Mouse (Mus musculus): ENCODE measurements around the gene Lta. TPM values are rescaled to one million over a fixed set of nuclear protein-coding genes. Genes with fewer than 3 reads are reported as not detected.
"Not testable (repeated sequence)": the region's sequence is repeated elsewhere in the genome, so short reads cannot be mapped to it uniquely, and the experiment has no call there.

Lta gene
- polyA plus RNA-seq, 1 experiment from 2014 or later: not detected

- DNase-seq (ENCODE audit: low spot score, missing footprints): no peak
- Histone ChIP-seq H3K36me3 (ENCODE audit: control insufficient read depth, insufficient read depth, low read length) (peaks cover 21% of the 10 kb centered on the region), H3K27ac (ENCODE audit: low read depth, low read length) (peak overlapping the region; percentile 94; the same call in 1 of the 2 replicates), H3K4me2 (peak overlapping the region; percentile 97), H3K27me3 (ENCODE audit: control insufficient read depth, insufficient read depth, low read length) (no peaks in the 10 kb centered on the region), H3K9me3 (ENCODE audit: control insufficient read depth, low read length) (no peaks in the 10 kb centered on the region), H3K9ac (ENCODE audit: low read length) (peak overlapping the region; percentile 100), H3K4me1 (ENCODE audit: control insufficient read depth, insufficient read depth, low read length) (peaks cover 38% of the 10 kb centered on the region), H3K4me3 (ENCODE audit: low read depth, low read length) (peak overlapping the region; percentile 99)
- WGBS: 31% methylated on average over 12 of the region's 12 CpGs
- ATAC-seq (ENCODE audit: low FRiP score): peak; percentile 1; the same call in 1 of the 2 replicates
These were observed 35.5 kb upstream of the Lta start for GRCm38 (mm10) chr17:35240384-35241304.

GRCm38 (mm10) chr17:35239700-35240099 is 34.5 kb upstream of the Lta start:
- peaks cover 31% of the 10 kb centered on the region for H3K4me1 ChIP-seq (ENCODE audit: control insufficient read depth, insufficient read depth, low read length)
- no peak overlapping the region for H3K4me3 ChIP-seq (ENCODE audit: low read depth, low read length)
- H3K9ac ChIP-seq (ENCODE audit: low read length): no peak overlapping the region
- DNase-seq (ENCODE audit: low spot score, missing footprints) (no peak), ATAC-seq (ENCODE audit: low FRiP score) (no peak)
- H3K36me3 ChIP-seq (ENCODE audit: control insufficient read depth, insufficient read depth, low read length): peaks cover 12% of the 10 kb centered on the region
- H3K27ac ChIP-seq (ENCODE audit: low read depth, low read length): no peak overlapping the region
- no peak overlapping the region for H3K4me2 ChIP-seq
- 84% methylated on average over 5 of the region's 5 CpGs for WGBS
- H3K9me3 ChIP-seq (ENCODE audit: control insufficient read depth, low read length): no peaks in the 10 kb centered on the region
- no peaks in the 10 kb centered on the region for H3K27me3 ChIP-seq (ENCODE audit: control insufficient read depth, insufficient read depth, low read length)

- Histone ChIP-seq H3K9ac (ENCODE audit: low read length) (no peak overlapping the region), H3K4me3 (ENCODE audit: low read depth, low read length) (no peak overlapping the region)
These were observed 32.4 kb upstream of the Lta start for GRCm38 (mm10) chr17:35237504-35237903.

DNA sequence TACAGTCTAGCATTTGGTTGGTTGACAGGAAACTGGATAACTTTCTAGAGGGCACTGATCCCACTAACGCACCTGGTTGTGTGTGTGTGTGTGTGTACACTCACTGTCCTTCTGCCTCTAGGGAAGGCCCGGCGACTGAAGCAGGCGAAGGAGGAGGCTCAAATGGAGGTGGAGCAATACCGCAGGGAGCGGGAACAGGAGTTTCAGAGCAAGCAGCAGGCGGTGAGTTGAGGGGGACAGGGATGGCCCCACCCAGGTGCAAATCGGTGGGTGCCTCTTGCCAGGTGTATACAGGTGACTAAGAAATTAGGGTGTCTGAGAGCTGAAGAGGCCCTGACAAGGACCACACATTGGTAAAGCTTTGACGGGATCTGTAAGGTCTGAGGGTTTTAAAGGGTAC is 31.8 kb upstream of the Lta start:
- no peak overlapping the region for H3K27ac ChIP-seq (ENCODE audit: low read depth, low read length)
- 73% methylated on average over 9 of the region's 9 CpGs for WGBS
- no peak overlapping the region for H3K9ac ChIP-seq (ENCODE audit: low read length)
- H3K4me3 ChIP-seq (ENCODE audit: low read depth, low read length): peak overlapping the region; percentile 61; the same call in 1 of the 2 replicates
- peaks cover 15% of the 10 kb centered on the region for H3K4me1 ChIP-seq (ENCODE audit: control insufficient read depth, insufficient read depth, low read length)
- no peak overlapping the region; the same call in 1 of the 2 replicates for H3K4me2 ChIP-seq
- H3K9me3 ChIP-seq (ENCODE audit: control insufficient read depth, low read length): no peaks in the 10 kb centered on the region
- DNase-seq (ENCODE audit: low spot score, missing footprints) (no peak), ATAC-seq (ENCODE audit: low FRiP score) (no peak)
- H3K27me3 ChIP-seq (ENCODE audit: control insufficient read depth, insufficient read depth, low read length): no peaks in the 10 kb centered on the region
- H3K36me3 ChIP-seq (ENCODE audit: control insufficient read depth, insufficient read depth, low read length): no peaks in the 10 kb centered on the region

More at GRCm38 (mm10) chr17:35237504-35237903, 32.4 kb upstream of the Lta start:
- WGBS: 84% methylated on average over 12 of the region's 12 CpGs
- no peak for DNase-seq (ENCODE audit: low spot score, missing footprints)
- Histone ChIP-seq H3K4me1 (ENCODE audit: control insufficient read depth, insufficient read depth, low read length) (peaks cover 15% of the 10 kb centered on the region), H3K4me2 (no peak overlapping the region), H3K27me3 (ENCODE audit: control insufficient read depth, insufficient read depth, low read length) (no peaks in the 10 kb centered on the region), H3K9me3 (ENCODE audit: control insufficient read depth, low read length) (no peaks in the 10 kb centered on the region), H3K27ac (ENCODE audit: low read depth, low read length) (no peak overlapping the region), H3K36me3 (ENCODE audit: control insufficient read depth, insufficient read depth, low read length) (no peaks in the 10 kb centered on the region)
- ATAC-seq (ENCODE audit: low FRiP score): no peak

DNA sequence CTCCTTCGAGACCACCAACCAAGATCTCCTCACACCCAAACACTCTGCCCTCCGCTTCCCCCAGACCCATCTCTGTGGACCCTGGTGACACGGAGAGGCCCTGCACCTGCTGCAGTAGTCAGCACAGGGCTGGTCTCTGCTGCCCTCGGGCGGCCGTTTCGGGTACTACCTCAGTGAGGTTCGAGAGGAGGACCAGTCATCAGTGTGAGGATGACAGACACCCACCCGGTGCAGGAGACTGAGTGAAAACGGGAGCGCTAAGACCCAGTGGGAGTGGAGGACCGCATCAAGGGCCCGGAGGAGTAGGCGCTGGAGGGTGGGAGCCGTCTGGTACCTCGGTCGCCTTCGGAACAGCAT is 31.2 kb upstream of the Lta start:
- peak overlapping the region; percentile 91 for H3K9ac ChIP-seq (ENCODE audit: low read length)
- H3K27ac ChIP-seq (ENCODE audit: low read depth, low read length): peak overlapping the region; percentile 85
- 1% methylated on average over 18 of the region's 18 CpGs for WGBS
- ATAC-seq (ENCODE audit: low FRiP score): peak; percentile 80
- H3K9me3 ChIP-seq (ENCODE audit: control insufficient read depth, low read length): no peaks in the 10 kb centered on the region
- H3K27me3 ChIP-seq (ENCODE audit: control insufficient read depth, insufficient read depth, low read length): no peaks in the 10 kb centered on the region
- H3K36me3 ChIP-seq (ENCODE audit: control insufficient read depth, insufficient read depth, low read length): no peaks in the 10 kb centered on the region; the same call in 1 of the 2 replicates
- H3K4me1 ChIP-seq (ENCODE audit: control insufficient read depth, insufficient read depth, low read length): peaks cover 18% of the 10 kb centered on the region
- DNase-seq (ENCODE audit: low spot score, missing footprints): peak; percentile 100
- peak overlapping the region; percentile 61 for H3K4me3 ChIP-seq (ENCODE audit: low read depth, low read length)
- peak overlapping the region; percentile 75 for H3K4me2 ChIP-seq

- H3K36me3 ChIP-seq (ENCODE audit: control insufficient read depth, insufficient read depth, low read length): peaks cover 4% of the 10 kb centered on the region; the same call in 1 of the 2 replicates
- H3K4me1 ChIP-seq (ENCODE audit: control insufficient read depth, insufficient read depth, low read length): peaks cover 17% of the 10 kb centered on the region
- peak within 1 kb of the TSS; percentile 75 for H3K4me2 ChIP-seq
- WGBS: under 1% methylated on average over 35 of the region's 35 CpGs
- ATAC-seq (ENCODE audit: low FRiP score) (peak; percentile 76), DNase-seq (ENCODE audit: low spot score, missing footprints) (peak; percentile 98)
- H3K9me3 ChIP-seq (ENCODE audit: control insufficient read depth, low read length): no peaks in the 10 kb centered on the region
- peak within 1 kb of the TSS; percentile 61 for H3K4me3 ChIP-seq (ENCODE audit: low read depth, low read length)
- peak within 1 kb of the TSS; percentile 91 for H3K9ac ChIP-seq (ENCODE audit: low read length)
- peak within 1 kb of the TSS; percentile 85 for H3K27ac ChIP-seq (ENCODE audit: low read depth, low read length)
- no peaks in the 10 kb centered on the region for H3K27me3 ChIP-seq (ENCODE audit: control insufficient read depth, insufficient read depth, low read length)
These were observed 30.7 kb upstream of the Lta start, which contains the start of gene Nfkbil1 for GRCm38 (mm10) chr17:35235614-35236389. Gene Nfkbil1 (minus strand): TSS chr17:35235792.

DNA sequence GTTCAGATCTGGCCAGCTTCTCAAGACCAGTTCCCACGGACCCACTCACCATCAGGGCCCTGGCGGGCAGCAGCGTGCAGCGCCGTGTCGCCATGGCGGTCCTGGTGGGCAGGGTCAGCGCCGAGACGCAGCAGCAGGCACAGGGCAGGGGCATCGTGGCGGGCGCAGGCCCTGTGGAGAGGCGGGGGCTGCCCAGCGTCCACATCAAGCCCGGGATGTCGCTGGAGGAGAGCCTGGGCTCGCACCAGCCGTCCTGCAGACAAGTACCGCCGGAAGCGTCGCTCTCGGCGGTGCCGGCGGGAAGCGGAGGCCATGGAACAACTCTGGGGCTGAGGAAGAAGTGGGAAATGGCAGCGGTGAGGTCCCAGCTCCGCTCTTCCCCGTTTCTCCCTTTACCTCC is 29.8 kb upstream of the Lta start:
- H3K9ac ChIP-seq (ENCODE audit: low read length): peak overlapping the region; percentile 91
- peak overlapping the region; percentile 61 for H3K4me3 ChIP-seq (ENCODE audit: low read depth, low read length)
- peaks cover 9% of the 10 kb centered on the region; the same call in 1 of the 2 replicates for H3K4me1 ChIP-seq (ENCODE audit: control insufficient read depth, insufficient read depth, low read length)
- peak overlapping the region; percentile 85 for H3K27ac ChIP-seq (ENCODE audit: low read depth, low read length)
- peak; percentile 5; the same call in 1 of the 2 replicates for ATAC-seq (ENCODE audit: low FRiP score)
- H3K36me3 ChIP-seq (ENCODE audit: control insufficient read depth, insufficient read depth, low read length): peaks cover 6% of the 10 kb centered on the region; the same call in 1 of the 2 replicates
- H3K9me3 ChIP-seq (ENCODE audit: control insufficient read depth, low read length): no peaks in the 10 kb centered on the region
- WGBS: 10% methylated on average over 31 of the region's 31 CpGs
- peak; percentile 94 for DNase-seq (ENCODE audit: low spot score, missing footprints)
- H3K4me2 ChIP-seq: peak overlapping the region; percentile 75
- H3K27me3 ChIP-seq (ENCODE audit: control insufficient read depth, insufficient read depth, low read length): no peaks in the 10 kb centered on the region

DNA sequence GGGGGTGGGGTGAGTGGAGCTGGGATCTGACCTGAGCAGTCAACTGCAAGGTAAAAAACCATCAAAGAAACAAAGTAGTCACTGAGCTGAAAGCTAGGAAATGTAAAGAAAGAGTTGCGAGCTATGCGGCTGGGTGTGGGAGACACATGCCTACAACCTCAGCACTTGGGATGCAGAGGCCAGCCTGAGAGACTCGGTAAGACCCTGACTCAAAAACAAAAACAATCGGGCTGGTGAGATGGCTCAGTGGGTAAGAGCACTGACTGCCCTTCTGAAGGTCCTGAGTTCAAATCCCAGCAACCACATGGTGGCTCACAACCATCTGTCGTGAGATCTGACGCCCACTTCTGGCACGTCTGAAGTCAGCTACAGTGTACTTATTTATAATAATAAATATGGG is 28.9 kb upstream of the Lta start:
- DNase-seq (ENCODE audit: low spot score, missing footprints); ATAC-seq (ENCODE audit: low FRiP score); H3K36me3 ChIP-seq (ENCODE audit: control insufficient read depth, insufficient read depth, low read length); H3K27me3 ChIP-seq (ENCODE audit: control insufficient read depth, insufficient read depth, low read length); H3K9me3 ChIP-seq (ENCODE audit: control insufficient read depth, low read length); H3K9ac ChIP-seq (ENCODE audit: low read length); H3K4me1 ChIP-seq (ENCODE audit: control insufficient read depth, insufficient read depth, low read length); H3K4me3 ChIP-seq (ENCODE audit: low read depth, low read length); H3K27ac ChIP-seq (ENCODE audit: low read depth, low read length); H3K4me2 ChIP-seq: not testable (repeated sequence)
- 90% methylated on average over 7 of the region's 7 CpGs for WGBS

Data from midbrain, embryonic 11.5 days (tissue).